Mouse (Mus musculus): Measurements from ENCODE around the gene Ankdd1b.
A peak's percentile ranks its signal among the peaks of the same experiment; 100 is the strongest.

Gene Ankdd1b

GRCm38 (mm10) chr13:96470957-96471356 lies at the start of gene Ankdd1b:
TSS of gene Ankdd1b (minus strand) at chr13:96471198.
- no peak for DNase-seq

GRCm38 (mm10) chr13:96517335-96517734 lies 46.3 kb upstream of the Ankdd1b start:
- DNase-seq, result no peak

- no peak for DNase-seq
These were observed 45.3 kb upstream of the Ankdd1b start for GRCm38 (mm10) chr13:96516249-96516648.

- DNase-seq, result no peak
These were observed 43.4 kb upstream of the Ankdd1b start for GRCm38 (mm10) chr13:96514154-96514942.

- DNase-seq, result peak in 1 of 2 experiments; percentile 14
These were observed 40.9 kb upstream of the Ankdd1b start for GRCm38 (mm10) chr13:96511893-96512292.

- no peak for DNase-seq
These were observed 40.3 kb upstream of the Ankdd1b start for GRCm38 (mm10) chr13:96511262-96511661.

GRCm38 (mm10) chr13:96510635-96511034 lies 39.6 kb upstream of the Ankdd1b start:
- peak in 1 of 2 experiments; percentile 8 for DNase-seq

- no peak for DNase-seq
These were observed 36.5 kb upstream of the Ankdd1b start for GRCm38 (mm10) chr13:96507541-96507940.

GRCm38 (mm10) chr13:96506313-96506712 lies 35.3 kb upstream of the Ankdd1b start:
- no peak for DNase-seq

- DNase-seq, result no peak
These were observed 34.7 kb upstream of the Ankdd1b start for GRCm38 (mm10) chr13:96505661-96506060.

GRCm38 (mm10) chr13:96499891-96500290 lies 28.9 kb upstream of the Ankdd1b start:
- DNase-seq, result no peak

- peak in 1 of 2 experiments; percentile 9 for DNase-seq
These were observed 25.6 kb upstream of the Ankdd1b start for GRCm38 (mm10) chr13:96496630-96497029.

GRCm38 (mm10) chr13:96490433-96490832 lies 19.4 kb upstream of the Ankdd1b start, which contains the start of gene Gm17622:
TSS of gene Gm17622 (plus strand) at chr13:96490733.
- DNase-seq, result no peak

GRCm38 (mm10) chr13:96487968-96488367 lies 17.0 kb upstream of the Ankdd1b start:
- no peak for DNase-seq

GRCm38 (mm10) chr13:96487230-96487629 lies 16.2 kb upstream of the Ankdd1b start:
- no peak for DNase-seq

GRCm38 (mm10) chr13:96478991-96479390 lies 8.0 kb upstream of the Ankdd1b start:
- DNase-seq, result no peak

GRCm38 (mm10) chr13:96477226-96477625 lies 6.2 kb upstream of the Ankdd1b start:
- no peak for DNase-seq

- DNase-seq, result no peak
These were observed 442 bp downstream of the Ankdd1b start for GRCm38 (mm10) chr13:96470556-96470955.

- DNase-seq, result no peak
These were observed 2.3 kb downstream of the Ankdd1b start for GRCm38 (mm10) chr13:96468678-96469077.

- no peak for DNase-seq
These were observed 5.7 kb downstream of the Ankdd1b start for GRCm38 (mm10) chr13:96465315-96465714.

- DNase-seq, result no peak
These were observed 8.4 kb downstream of the Ankdd1b start for GRCm38 (mm10) chr13:96462644-96463043.

GRCm38 (mm10) chr13:96458606-96459005 lies 12.4 kb downstream of the Ankdd1b start:
- DNase-seq, result no peak

- no peak for DNase-seq
These were observed 13.0 kb downstream of the Ankdd1b start for GRCm38 (mm10) chr13:96458018-96458417.

GRCm38 (mm10) chr13:96457566-96457965 lies 13.4 kb downstream of the Ankdd1b start:
- no peak for DNase-seq

- DNase-seq, result peak in 1 of 2 experiments; percentile 48
These were observed 16.7 kb downstream of the Ankdd1b start for GRCm38 (mm10) chr13:96454288-96454687.
